9 mouse cellular contexts compared by ENCODE assay signal in genomic region chr9:56938374-56938773, GRCm38 (mm10). TPM values are rescaled to one million over a fixed set of nuclear protein-coding genes. Genes with fewer than 3 reads are reported as not detected.
DNase-seq lines count a peak whose midpoint lies in the region; ATAC-seq and TF ChIP-seq lines count a peak whose summit lies in the region.
"Had no signal": no experiment of that assay in that cellular context is flagged by ENCODE, and none has a peak within 500 bp of the region (broad histone marks: within the 10 kb centered on the region; RNA-seq: fewer than 3 reads in every experiment).

No protein-coding gene starts in this region.

- H3K4me3 ChIP-seq in gastrocnemius, adult 2 months, result peak overlapping the region; percentile 97
- peak overlapping the region; percentile 90 for H3K4me3 ChIP-seq in forebrain, embryonic 10.5 days
- peak overlapping the region; percentile 80 for H3K4me3 ChIP-seq in lung, embryonic 14.5 days (ENCODE audit: low read depth, low read length)
- H3K4me3 ChIP-seq in stomach, postnatal 0 days (ENCODE audit: low read depth, low read length), result peak overlapping the region; percentile 65

- H3K36me3 ChIP-seq in forebrain, embryonic 10.5 days (replicated peaks), result peaks cover 20% of the 10 kb centered on the region
- no peaks in the 10 kb centered on the region for H3K36me3 ChIP-seq in lung, embryonic 14.5 days (ENCODE audit: insufficient read depth)
- H3K36me3 ChIP-seq in stomach, postnatal 0 days (ENCODE audit: control insufficient read depth, insufficient read depth, low read length), result no peaks in the 10 kb centered on the region

- no peaks in the 10 kb centered on the region for H3K9me3 ChIP-seq in forebrain, embryonic 10.5 days
- no peaks in the 10 kb centered on the region for H3K9me3 ChIP-seq in lung, embryonic 14.5 days (ENCODE audit: low read depth, low read length)
- no peaks in the 10 kb centered on the region for H3K9me3 ChIP-seq in stomach, postnatal 0 days (ENCODE audit: control insufficient read depth, low read length)

- ATAC-seq in lung, embryonic 14.5 days (ENCODE audit: insufficient read depth), result no peak
- no peak for ATAC-seq in stomach, postnatal 0 days (ENCODE audit: low FRiP score, low TSS enrichment)

- peaks cover 19% of the 10 kb centered on the region for H3K4me1 ChIP-seq in forebrain, embryonic 10.5 days
- H3K4me1 ChIP-seq in lung, embryonic 14.5 days (ENCODE audit: insufficient read depth), result 0 out of 2 replicates have a peak, but pooled peaks cover 3% of the 10 kb centered on the region
- no peaks in the 10 kb centered on the region for H3K4me1 ChIP-seq in stomach, postnatal 0 days (replicated peaks; ENCODE audit: control insufficient read depth, insufficient read depth)

- peak overlapping the region; percentile 81 for H3K9ac ChIP-seq in lung, embryonic 14.5 days
- peak overlapping the region; percentile 83 for H3K9ac ChIP-seq in stomach, postnatal 0 days (ENCODE audit: low read length)

- 6% methylated on average over 7 of the region's 7 CpGs for WGBS in forebrain, embryonic 10.5 days
- under 1% methylated on average over 7 of the region's 7 CpGs for WGBS in lung, embryonic 14.5 days
- WGBS in stomach, postnatal 0 days, result under 1% methylated on average over 7 of the region's 7 CpGs

- no peak for TF ChIP-seq CTCF in gastrocnemius, adult 2 months (IDR thresholded peaks at IDR 0.05)
- TF ChIP-seq CTCF in lung, embryonic 14.5 days (IDR thresholded peaks at IDR 0.05; ENCODE audit: low read depth), result no peak
- TF ChIP-seq CTCF in stomach, postnatal 0 days (IDR thresholded peaks at IDR 0.05; ENCODE audit: low read depth), result no peak

- peak overlapping the region; percentile 98 for H3K27ac ChIP-seq in gastrocnemius, adult 2 months
- peak overlapping the region; percentile 89; the same call in 1 of the 2 replicates for H3K27ac ChIP-seq in forebrain, embryonic 10.5 days
- peak overlapping the region; percentile 92 for H3K27ac ChIP-seq in lung, embryonic 14.5 days (ENCODE audit: low read depth)
- H3K27ac ChIP-seq in stomach, postnatal 0 days (replicated peaks), result peak overlapping the region; percentile 93; the same call in 1 of the 2 replicates

- DNase-seq in gastrocnemius, adult 2 months, result no peak
- DNase-seq in gastrocnemius, adult 18-20 months (ENCODE audit: low spot score), result no peak
- no peak for DNase-seq in forebrain, embryonic 10.5 days (ENCODE audit: extremely low spot score, low spot score)
- peak; percentile 64 for DNase-seq in induced T-regulatory cell, adult 2 months (ENCODE audit: low read depth)
- DNase-seq in lung, embryonic 14.5 days, result peak; percentile 70
- no peak for DNase-seq in stomach, postnatal 0 days (ENCODE audit: low spot score)
- no peak for DNase-seq in urinary bladder, postnatal 4 days (ENCODE audit: low spot score in 2 of 2)
- no peak for DNase-seq in gastrocnemius, adult 8-10 months (ENCODE audit: low spot score in 2 of 2)

- no peak for TF ChIP-seq EP300 in stomach, postnatal 0 days (optimal IDR thresholded peaks at IDR 0.05)

- no peaks in the 10 kb centered on the region for H3K27me3 ChIP-seq in forebrain, embryonic 10.5 days (ENCODE audit: poor library complexity, severe bottlenecking)
- H3K27me3 ChIP-seq in lung, embryonic 14.5 days (ENCODE audit: insufficient read depth, low read length), result no peaks in the 10 kb centered on the region
- no peaks in the 10 kb centered on the region for H3K27me3 ChIP-seq in stomach, postnatal 0 days (ENCODE audit: control insufficient read depth, insufficient read depth, low read length)
- H3K27me3 ChIP-seq: Patski had no signal

- H3K4me2 ChIP-seq in lung, embryonic 14.5 days, result peak overlapping the region; percentile 62
- H3K4me2 ChIP-seq in stomach, postnatal 0 days (replicated peaks; ENCODE audit: low read depth), result peak overlapping the region; percentile 73

- intact Hi-C loops in gastrocnemius, adult 2 months (cut with DNase I), result no loop called here

RNA-seq across cellular contexts. Expression of gene Imp3, which starts 1.1 kb away (rescaled TPM):
- total RNA-seq in gastrocnemius, adult 2 months (2021), result 10 to 100 TPM; 49.1 to 51.4 TPM
- total RNA-seq in gastrocnemius, adult 18-20 months (2021), result 10 to 100 TPM; 46.7 to 51.6 TPM
- 62.6 and 72.1 TPM in 2 replicates for polyA plus RNA-seq in forebrain, embryonic 10.5 days (2016; fragmentation: Nextera tagmentation; extraction: Ambion mirVana)
- 69.6 and 75.1 TPM in 2 replicates for polyA plus RNA-seq in lung, embryonic 14.5 days (2014; fragmentation: Nextera tagmentation; extraction: Ambion mirVana)
- 75.3 and 83.8 TPM in 2 replicates for polyA plus RNA-seq in stomach, postnatal 0 days (2015; fragmentation: Nextera tagmentation; extraction: Ambion mirVana)
- total RNA-seq in gastrocnemius, adult 8-10 months (2022), result 10 to 100 TPM; 54.4 to 61.3 (median 57.1) TPM

RNA-seq across cellular contexts. Expression of gene Snx33, which starts 10.2 kb away (rescaled TPM):
- 1 to 10 TPM; 4.3 to 4.7 TPM for total RNA-seq in gastrocnemius, adult 2 months (2021)
- total RNA-seq in gastrocnemius, adult 18-20 months (2021), result 1 to 10 TPM; 2.1 to 3.3 TPM
- 8.6 and 9.9 TPM in 2 replicates for polyA plus RNA-seq in forebrain, embryonic 10.5 days (2016; fragmentation: Nextera tagmentation; extraction: Ambion mirVana)
- polyA plus RNA-seq in lung, embryonic 14.5 days (2014; fragmentation: Nextera tagmentation; extraction: Ambion mirVana), result 7.8 and 9.5 TPM in 2 replicates
- 5.5 and 6.4 TPM in 2 replicates for polyA plus RNA-seq in stomach, postnatal 0 days (2015; fragmentation: Nextera tagmentation; extraction: Ambion mirVana)
- total RNA-seq in gastrocnemius, adult 8-10 months (2022), result 1 to 10 TPM; 1.7 to 4.0 (median 3.1) TPM

RNA-seq across cellular contexts. Expression of gene Snupn, which starts 12.3 kb away (rescaled TPM):
- 10 to 100 TPM in 1 of 2 experiments, 1 to 10 TPM in 1; 8.4 to 11.3 TPM for total RNA-seq in gastrocnemius, adult 2 months (2021)
- total RNA-seq in gastrocnemius, adult 18-20 months (2021), result 10 to 100 TPM; 10.8 to 11.5 TPM
- 28.9 and 29.3 TPM in 2 replicates for polyA plus RNA-seq in forebrain, embryonic 10.5 days (2016; fragmentation: Nextera tagmentation; extraction: Ambion mirVana)
- 23.2 and 24.2 TPM in 2 replicates for polyA plus RNA-seq in lung, embryonic 14.5 days (2014; fragmentation: Nextera tagmentation; extraction: Ambion mirVana)
- polyA plus RNA-seq in stomach, postnatal 0 days (2015; fragmentation: Nextera tagmentation; extraction: Ambion mirVana), result 13.8 and 14.0 TPM in 2 replicates
- 10 to 100 TPM; 10.0 to 12.0 (median 11.3) TPM for total RNA-seq in gastrocnemius, adult 8-10 months (2022)

RNA-seq across cellular contexts. Expression of gene Ptpn9, which starts 56.3 kb away (rescaled TPM):
- 1 to 10 TPM; 3.1 to 5.0 TPM for total RNA-seq in gastrocnemius, adult 2 months (2021)
- 1 to 10 TPM; 3.3 to 4.7 TPM for total RNA-seq in gastrocnemius, adult 18-20 months (2021)
- 17.7 and 20.2 TPM in 2 replicates for polyA plus RNA-seq in forebrain, embryonic 10.5 days (2016; fragmentation: Nextera tagmentation; extraction: Ambion mirVana)
- 39.5 and 40.9 TPM in 2 replicates for polyA plus RNA-seq in lung, embryonic 14.5 days (2014; fragmentation: Nextera tagmentation; extraction: Ambion mirVana)
- 11.4 and 13.9 TPM in 2 replicates for polyA plus RNA-seq in stomach, postnatal 0 days (2015; fragmentation: Nextera tagmentation; extraction: Ambion mirVana)
- 1 to 10 TPM; 2.1 to 5.7 (median 2.6) TPM for total RNA-seq in gastrocnemius, adult 8-10 months (2022)

Comparison
In these comparisons a context has a peak if more than half of its experiments do, and no peak if none do; other contexts are left out.
1. DNase-seq: peak in induced T-regulatory cell, adult 2 months (single experiment) and lung, embryonic 14.5 days (single experiment); none in gastrocnemius, adult 2 months (single experiment), gastrocnemius, adult 18-20 months (single experiment), forebrain, embryonic 10.5 days (single experiment), stomach, postnatal 0 days (single experiment), urinary bladder, postnatal 4 days (0 of 2) and gastrocnemius, adult 8-10 months (0 of 2).
2. Peak in every context shown above with its lines, with median percentiles within 50 percentile points of each other: H3K27ac ChIP-seq and H3K4me3 ChIP-seq.